Mouse (Mus musculus): Measurements from ENCODE around the gene Katnb1.

The Katnb1 gene

GRCm38 (mm10) chr8:95140555-95140954, 59.6 kb downstream of the Katnb1 start:
- DNase-seq (ENCODE audit: low spot score in 2 of 2), result no peak

DNA sequence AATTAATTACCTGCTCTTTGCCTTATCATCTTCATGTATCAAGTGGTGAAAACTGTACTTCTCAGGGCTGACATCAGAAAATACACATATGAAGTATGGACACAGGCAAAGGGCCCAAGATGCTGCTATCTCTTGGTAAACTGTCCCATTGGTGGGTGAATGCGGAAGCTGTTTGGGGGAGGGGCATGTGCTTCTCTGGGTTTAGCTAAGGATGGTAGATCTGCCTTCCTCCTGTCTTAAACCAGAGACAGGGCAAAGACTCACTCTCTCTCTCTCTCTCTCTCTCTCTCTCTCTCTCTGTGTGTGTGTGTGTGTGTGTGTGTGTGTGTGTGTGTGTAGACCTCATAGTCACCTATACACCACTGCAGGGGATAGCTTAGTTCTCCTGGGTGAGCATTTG, 60.0 kb downstream of the Katnb1 start:
- no peak for DNase-seq (ENCODE audit: low spot score in 2 of 2)

- no peak for DNase-seq (ENCODE audit: low spot score in 2 of 2)
These were observed 60.6 kb downstream of the Katnb1 start for GRCm38 (mm10) chr8:95141469-95142074.

DNA sequence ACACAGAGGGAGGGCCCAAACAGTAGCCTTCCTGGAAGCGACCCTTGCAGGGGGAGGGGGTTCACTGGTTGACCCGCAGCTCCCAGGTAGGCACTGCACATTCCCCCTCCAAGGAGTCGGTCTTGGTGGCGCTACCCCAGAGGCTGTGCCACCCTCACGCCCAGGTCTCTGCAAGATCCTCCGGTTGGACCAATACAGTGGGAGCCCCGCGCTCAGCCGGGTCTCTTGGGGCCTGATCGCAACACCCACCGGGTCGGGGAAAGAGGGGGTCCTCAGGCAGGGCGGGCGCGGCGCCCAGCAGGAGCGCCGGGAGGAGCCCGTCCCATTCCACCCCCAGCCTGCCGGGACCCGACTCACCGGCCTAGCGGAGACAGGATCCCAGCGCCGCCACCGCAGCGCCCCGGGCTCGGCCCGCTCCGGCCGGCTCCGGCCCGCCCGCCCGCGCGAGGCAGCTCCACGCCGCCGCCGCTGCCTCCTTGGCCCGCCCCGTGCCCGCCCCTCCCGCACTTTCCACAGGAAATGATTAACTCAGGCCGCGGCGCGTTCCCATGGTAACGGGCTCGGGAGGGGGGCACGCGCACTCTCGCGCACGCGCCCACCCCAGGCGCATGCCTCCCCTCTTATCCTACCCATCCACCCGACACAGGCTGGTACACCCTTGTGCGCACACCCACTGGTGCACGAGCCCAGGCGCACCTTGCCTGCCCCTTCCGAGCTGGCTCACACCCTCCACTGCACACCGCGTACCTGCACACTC, 61.3 kb downstream of the Katnb1 start:
- DNase-seq (ENCODE audit: low spot score in 2 of 2), result peak; percentile 41 to 64

GRCm38 (mm10) chr8:95142985-95143804, 62.2 kb downstream of the Katnb1 start:
- DNase-seq (ENCODE audit: low spot score in 2 of 2), result no peak

GRCm38 (mm10) chr8:95143805-95144630, 63.0 kb downstream of the Katnb1 start:
- no peak for DNase-seq (ENCODE audit: low spot score in 2 of 2)

DNA sequence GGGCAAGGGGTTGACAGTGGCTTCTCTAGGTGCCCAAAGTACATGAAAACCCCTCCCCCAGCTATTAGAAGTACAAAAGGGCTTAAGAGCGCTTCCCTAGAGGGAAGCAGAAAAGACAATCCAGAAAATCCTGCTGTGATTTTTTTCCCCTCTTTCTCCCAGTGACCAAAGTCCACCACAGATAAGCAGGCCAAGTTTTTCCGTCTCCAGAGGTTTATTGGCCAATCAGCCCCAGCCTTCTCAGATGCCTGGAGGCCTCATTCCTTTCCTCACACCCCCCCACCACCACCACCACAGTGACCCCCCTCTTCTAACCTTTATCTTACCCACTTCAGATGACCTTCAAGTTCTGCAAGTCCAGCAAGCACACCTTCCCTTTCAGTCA, 63.6 kb downstream of the Katnb1 start:
- no peak for DNase-seq (ENCODE audit: low spot score in 2 of 2)

GRCm38 (mm10) chr8:95146044-95146745, 65.2 kb downstream of the Katnb1 start:
- no peak for DNase-seq (ENCODE audit: low spot score in 2 of 2)

- DNase-seq (ENCODE audit: low spot score in 2 of 2), result no peak
These were observed 65.9 kb downstream of the Katnb1 start for GRCm38 (mm10) chr8:95146846-95147245.

GRCm38 (mm10) chr8:95149426-95149825, 68.4 kb downstream of the Katnb1 start:
- no peak for DNase-seq (ENCODE audit: low spot score in 2 of 2)

GRCm38 (mm10) chr8:95150608-95151007, 69.6 kb downstream of the Katnb1 start:
- DNase-seq (ENCODE audit: low spot score in 2 of 2), result no peak

Data from urinary bladder, adult 18-20 months (tissue).